Mouse (Mus musculus) heart, adult 2 months (tissue): ENCODE measurements at regions not wholly inside any gene's neighbourhood (a gene's known extent, or its start where the extent isn't known, plus 50 kb on each side); places are given as distances from the start of the nearest gene placed in this dataset.

Experiments
- DNase-seq, 2 experiments: peaks; one replicate each; pipeline ENCODE4 v3.0.0; 2021
- H3K27ac ChIP-seq: fragments of 200-600 bp; 2 replicates; pipeline ENCODE4 v1.8.1; 2022
- H3K27me3 ChIP-seq: fragments of 200-500 bp; 2 replicates; pipeline ENCODE4 v1.6.1; 2012; ENCODE audit warnings: mild to moderate bottlenecking, low read length, inconsistent platforms, mixed read lengths; ENCODE audit not compliant: control insufficient read depth, insufficient read depth
- H3K36me3 ChIP-seq: fragments of 200-500 bp; 2 replicates; pipeline ENCODE4 v1.6.1; 2012; ENCODE audit warnings: low read length, inconsistent platforms; ENCODE audit not compliant: control insufficient read depth, insufficient read depth
- H3K4me1 ChIP-seq: fragments of 200-500 bp; 2 replicates; pipeline ENCODE4 v1.6.1; 2011; ENCODE audit warnings: low read length; ENCODE audit not compliant: control insufficient read depth, insufficient read depth
- H3K4me3 ChIP-seq: fragments of 200-600 bp; 2 replicates; pipeline ENCODE4 v1.8.1; 2022
- H3K79me2 ChIP-seq: fragments of 200-500 bp; replicated peaks from 2 replicates; pipeline ENCODE4 v1.6.1; 2012; ENCODE audit warnings: mild to moderate bottlenecking, inconsistent platforms, low read length, moderate library complexity, mixed read lengths; ENCODE audit not compliant: control insufficient read depth, insufficient read depth
- H3K9ac ChIP-seq: fragments of 200-500 bp; 2 replicates; pipeline ENCODE4 v1.6.1; 2012; ENCODE audit warnings: low read depth, mild to moderate bottlenecking, control low read depth, inconsistent platforms, low read length, mixed read lengths
- CTCF ChIP-seq: fragments of 200-600 bp; IDR thresholded peaks from 2 replicates; pipeline ENCODE4 v1.8.1; 2022; ENCODE audit warnings: antibody characterized with exemption, mild to moderate bottlenecking, moderate library complexity
- EP300 ChIP-seq: fragments of 200-500 bp; IDR thresholded peaks from 2 replicates; pipeline ENCODE4 v1.6.1; 2011; ENCODE audit warnings: low read depth, low read length, control low read depth; ENCODE audit not compliant: insufficient read depth
- POLR2A ChIP-seq: fragments of 200-500 bp; IDR thresholded peaks from 2 replicates; pipeline ENCODE4 v1.6.1; 2011; ENCODE audit warnings: mild to moderate bottlenecking, low read depth, low read length, control low read depth; ENCODE audit not compliant: insufficient read depth
- WGBS: fragments of 180-500 bp; shearing (Covaris S2); methylation state at CpG from one replicate; pipeline ENCODE4 v1.1.7; 2018; 5-methylcytosine and 5-hydroxymethylcytosine counted together
- intact Hi-C: fragments of 180-260 bp; cut with DNase I; formaldehyde crosslinking; loops from one replicate; pipeline ENCODE4 v1.15.1; 2025

DNA sequence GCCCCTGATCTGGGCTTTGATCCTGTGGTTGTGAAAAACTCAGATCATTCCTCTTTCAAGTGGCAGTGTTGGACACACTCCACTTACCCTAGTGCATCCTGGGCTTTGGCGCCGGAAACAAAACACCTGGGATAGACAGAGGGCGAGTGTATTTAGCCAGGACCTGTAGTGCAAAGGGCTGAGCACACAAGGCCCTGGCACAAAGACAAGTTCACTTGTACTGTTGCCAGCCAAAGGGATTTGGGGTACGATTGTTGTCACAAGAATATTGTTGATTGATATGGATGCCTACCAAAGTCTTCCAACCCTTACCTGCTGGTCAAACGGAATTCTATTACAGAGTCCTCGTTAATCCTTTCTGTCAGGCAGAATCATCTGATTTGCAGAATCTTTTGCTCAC is 2138.2 kb downstream of the Poteg start:
- Histone ChIP-seq H3K4me3 (no peak overlapping the region), H3K27me3 (no peaks in the 10 kb centered on the region), H3K9ac (no peak overlapping the region), H3K4me1 (no peaks in the 10 kb centered on the region), H3K79me2 (no peaks in the 10 kb centered on the region), H3K27ac (no peak overlapping the region), H3K36me3 (no peaks in the 10 kb centered on the region)
- TF ChIP-seq EP300 (no peak), CTCF (no peak), POLR2A (no peak)
- 79% methylated on average over 6 of the region's 6 CpGs for WGBS
- DNase-seq: no peak
- intact Hi-C loops: no loop called here

GRCm38 (mm10) chr8:29594129-29594528 is 2146.7 kb downstream of the Poteg start:
- intact Hi-C loops: no loop called here
- 74% methylated on average over 9 of the region's 9 CpGs for WGBS

DNA sequence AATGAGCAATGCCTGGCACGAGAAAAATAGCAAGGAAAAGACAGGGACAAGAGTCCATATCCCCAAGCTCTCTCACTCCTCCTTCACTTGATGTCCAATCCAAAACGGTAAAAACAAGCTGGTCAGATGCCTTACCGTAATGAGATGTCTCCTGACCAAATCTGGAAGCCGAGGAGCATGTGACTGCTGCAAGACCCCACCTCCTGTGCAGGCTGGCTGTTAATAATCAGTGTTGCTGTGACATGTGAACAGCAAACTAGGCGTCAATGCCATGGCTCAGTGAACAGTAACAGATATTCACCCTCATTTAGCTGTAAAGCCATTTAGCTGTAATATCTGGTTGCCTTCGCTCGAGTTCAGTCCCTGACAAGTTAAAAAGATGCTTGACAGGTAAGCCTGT is 2166.6 kb downstream of the Poteg start:
- Histone ChIP-seq H3K27me3 (no peaks in the 10 kb centered on the region), H3K27ac (no peak overlapping the region), H3K36me3 (no peaks in the 10 kb centered on the region), H3K4me3 (no peak overlapping the region), H3K79me2 (no peaks in the 10 kb centered on the region), H3K4me1 (no peaks in the 10 kb centered on the region), H3K9ac (no peak overlapping the region)
- WGBS: 60% methylated on average over 7 of the region's 7 CpGs
- no peak for DNase-seq
- intact Hi-C loops: no loop called here
- TF ChIP-seq CTCF (no peak), POLR2A (no peak), EP300 (no peak)

More at GRCm38 (mm10) chr8:29594129-29594528, 2146.7 kb downstream of the Poteg start:
- Histone ChIP-seq H3K27me3 (no peaks in the 10 kb centered on the region), H3K79me2 (no peaks in the 10 kb centered on the region), H3K36me3 (no peaks in the 10 kb centered on the region), H3K9ac (no peak overlapping the region), H3K4me3 (no peak overlapping the region), H3K4me1 (no peaks in the 10 kb centered on the region), H3K27ac (no peak overlapping the region)
- TF ChIP-seq CTCF (no peak), POLR2A (no peak), EP300 (no peak)
- no peak for DNase-seq

DNA sequence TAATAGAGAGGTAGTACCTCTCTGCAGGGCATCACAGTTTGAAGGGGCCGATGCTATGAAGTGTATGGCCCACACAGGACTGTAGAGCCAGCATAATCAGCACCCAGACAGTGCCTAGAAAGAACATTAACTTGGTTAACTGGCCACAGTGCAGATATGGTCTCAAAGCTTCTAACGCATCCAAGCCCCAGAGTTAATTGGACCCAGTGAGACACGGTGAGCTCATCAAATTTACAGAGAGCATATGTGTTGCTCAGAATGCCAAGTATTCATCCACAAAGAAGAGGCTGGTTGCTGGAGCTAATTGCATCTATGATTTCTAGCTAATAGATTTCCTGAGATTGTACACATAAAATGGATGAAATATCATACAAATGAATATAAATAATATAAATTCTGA is 2214.1 kb downstream of the Poteg start:
- no peaks in the 10 kb centered on the region for H3K36me3 ChIP-seq
- no peaks in the 10 kb centered on the region for H3K27me3 ChIP-seq
- H3K79me2 ChIP-seq: no peaks in the 10 kb centered on the region
- DNase-seq: no peak
- H3K27ac ChIP-seq: no peak overlapping the region
- 76% methylated on average over 3 of the region's 3 CpGs for WGBS
- TF ChIP-seq POLR2A: no peak
- TF ChIP-seq EP300: no peak
- TF ChIP-seq CTCF: no peak
- no peak overlapping the region for H3K9ac ChIP-seq
- intact Hi-C loops: loop anchor here (5.0 kb wide), 1 partner anchor 39 kb away; no protein-coding TSS in a partner anchor
- H3K4me3 ChIP-seq: no peak overlapping the region
- no peaks in the 10 kb centered on the region for H3K4me1 ChIP-seq

DNA sequence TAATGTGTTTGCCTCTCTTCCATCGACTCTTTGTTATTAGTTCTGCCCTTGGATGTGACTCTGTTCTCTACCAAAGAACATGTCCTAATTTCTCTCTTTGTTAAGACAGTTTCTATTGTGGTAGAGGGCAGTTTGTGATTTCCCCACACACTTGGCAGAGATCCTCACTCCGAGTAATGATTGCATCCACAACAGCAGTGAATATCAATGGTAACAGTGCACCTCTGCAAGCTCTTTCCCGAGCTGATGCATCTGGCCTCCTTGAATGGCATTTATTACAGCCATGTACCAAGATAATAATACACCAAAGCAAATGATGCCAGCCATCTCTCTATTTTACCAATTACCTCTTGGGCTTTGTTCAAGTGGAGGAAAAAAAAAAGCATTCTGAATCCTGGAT is 2228.4 kb downstream of the Poteg start:
- H3K4me3 ChIP-seq: no peak overlapping the region
- H3K27ac ChIP-seq: no peak overlapping the region
- no peak for TF ChIP-seq CTCF
- TF ChIP-seq EP300: no peak
- no peak for TF ChIP-seq POLR2A
- whole genome bisulfite sequencing: 58% methylated on average over 3 of the region's 3 CpGs
- no peak for DNase-seq
- no peaks in the 10 kb centered on the region for H3K36me3 ChIP-seq
- H3K27me3 ChIP-seq: no peaks in the 10 kb centered on the region
- H3K9ac ChIP-seq: no peak overlapping the region
- no peaks in the 10 kb centered on the region for H3K79me2 ChIP-seq
- intact Hi-C loops: no loop called here
- H3K4me1 ChIP-seq: no peaks in the 10 kb centered on the region

- Histone ChIP-seq H3K27ac (no peak overlapping the region), H3K4me3 (no peak overlapping the region), H3K27me3 (no peaks in the 10 kb centered on the region), H3K4me1 (no peaks in the 10 kb centered on the region), H3K79me2 (no peaks in the 10 kb centered on the region), H3K36me3 (no peaks in the 10 kb centered on the region), H3K9ac (no peak overlapping the region)
- no peak for DNase-seq
- TF ChIP-seq POLR2A: no peak
- TF ChIP-seq CTCF: no peak
- no peak for TF ChIP-seq EP300
- WGBS: 28% methylated on average over 1 of the region's 1 CpGs
- intact Hi-C loops: no loop called here
Measured at GRCm38 (mm10) chr8:29683340-29683739, 2235.9 kb downstream of the Poteg start.

GRCm38 (mm10) chr8:29686594-29686993 is 2239.1 kb downstream of the Poteg start:
- WGBS: 82% methylated on average over 1 of the region's 1 CpGs
- Histone ChIP-seq H3K4me1 (no peaks in the 10 kb centered on the region), H3K9ac (no peak overlapping the region), H3K79me2 (no peaks in the 10 kb centered on the region), H3K36me3 (no peaks in the 10 kb centered on the region), H3K27me3 (no peaks in the 10 kb centered on the region), H3K4me3 (no peak overlapping the region), H3K27ac (no peak overlapping the region)
- TF ChIP-seq EP300 (no peak), CTCF (no peak), POLR2A (no peak)
- no peak for DNase-seq
- intact Hi-C loops: no loop called here
